Mouse (Mus musculus): ENCODE data around the gene Six6. TPM values are rescaled to one million over a fixed set of nuclear protein-coding genes. Genes with fewer than 3 reads are reported as not detected.

The Six6 gene
- polyA plus RNA-seq, 1 experiment from 2014 or later = not detected

Other genes with a start within 250 kb of the Six6 start
- gene Ppm1a, start 182.4 kb upstream of the Six6 start, polyA plus RNA-seq (2014; fragmentation: Nextera tagmentation; extraction: Ambion mirVana) = 71.3 and 73.6 TPM in 2 replicates
- 1.9 and 2.6 TPM in 2 replicates for gene 4930447C04Rik, start 882 bp downstream of the Six6 start, polyA plus RNA-seq (2014; fragmentation: Nextera tagmentation; extraction: Ambion mirVana)
- 32.7 and 34.9 TPM in 2 replicates for gene Six1, start 114.0 kb downstream of the Six6 start, polyA plus RNA-seq (2014; fragmentation: Nextera tagmentation; extraction: Ambion mirVana)
- gene Six4, start 173.6 kb downstream of the Six6 start, polyA plus RNA-seq (2014; fragmentation: Nextera tagmentation; extraction: Ambion mirVana) = 8.5 and 9.7 TPM in 2 replicates
- 43.1 and 43.7 TPM in 2 replicates for gene Mnat1, start 183.8 kb downstream of the Six6 start, polyA plus RNA-seq (2014; fragmentation: Nextera tagmentation; extraction: Ambion mirVana)

Measured in neural tube, embryonic 11.5 days (tissue).